Mouse (Mus musculus): ENCODE data around the gene Ptprm. TPM values are rescaled to one million over a fixed set of nuclear protein-coding genes. Genes with fewer than 3 reads are reported as not detected.

The Ptprm gene
- polyA plus RNA-seq, 1 experiment from 2014 or later: 1.0 TPM

- H3K9ac ChIP-seq: no peak overlapping the region
- no peak overlapping the region; the same call in 1 of the 2 replicates for H3K4me3 ChIP-seq (replicated peaks)
- H3K27ac ChIP-seq: no peak overlapping the region
- no peak for ATAC-seq (ENCODE audit: low read depth)
- no peak for DNase-seq
- peak overlapping the region; percentile 28 for H3K4me2 ChIP-seq
- H3K9me3 ChIP-seq (replicated peaks): no peaks in the 10 kb centered on the region
- no peaks in the 10 kb centered on the region for H3K36me3 ChIP-seq
- 58% methylated on average over 10 of the region's 10 CpGs for WGBS (ENCODE audit: insufficient replicate concordance)
- no peaks in the 10 kb centered on the region for H3K27me3 ChIP-seq
- no peaks in the 10 kb centered on the region for H3K4me1 ChIP-seq (replicated peaks)
Observed at GRCm38 (mm10) chr17:66757025-66757511, 597.2 kb downstream of the Ptprm start.

- Histone ChIP-seq H3K9ac (no peak overlapping the region), H3K27me3 (no peaks in the 10 kb centered on the region), H3K36me3 (no peaks in the 10 kb centered on the region), H3K9me3 (replicated peaks) (no peaks in the 10 kb centered on the region), H3K4me2 (peak overlapping the region; percentile 28), H3K4me1 (replicated peaks) (no peaks in the 10 kb centered on the region), H3K27ac (no peak overlapping the region), H3K4me3 (replicated peaks) (no peak overlapping the region)
- WGBS (ENCODE audit: insufficient replicate concordance): 65% methylated on average over 9 of the region's 9 CpGs
- DNase-seq: no peak
- ATAC-seq (ENCODE audit: low read depth): no peak
Observed at GRCm38 (mm10) chr17:66756500-66756899, 597.8 kb downstream of the Ptprm start.

- Histone ChIP-seq H3K27ac (no peak overlapping the region), H3K27me3 (no peaks in the 10 kb centered on the region), H3K4me2 (no peak overlapping the region), H3K4me1 (replicated peaks) (no peaks in the 10 kb centered on the region), H3K9ac (no peak overlapping the region), H3K36me3 (no peaks in the 10 kb centered on the region), H3K4me3 (replicated peaks) (no peak overlapping the region), H3K9me3 (replicated peaks) (no peaks in the 10 kb centered on the region)
- DNase-seq (no peak), ATAC-seq (ENCODE audit: low read depth) (no peak)
- WGBS (ENCODE audit: insufficient replicate concordance): 35% methylated on average over 3 of the region's 3 CpGs
Observed at GRCm38 (mm10) chr17:66755191-66755654, 599.0 kb downstream of the Ptprm start.

GRCm38 (mm10) chr17:66754208-66754865 lies 599.9 kb downstream of the Ptprm start:
- WGBS (ENCODE audit: insufficient replicate concordance): 65% methylated on average over 9 of the region's 9 CpGs
- Histone ChIP-seq H3K4me1 (replicated peaks) (no peaks in the 10 kb centered on the region), H3K9ac (no peak overlapping the region), H3K4me3 (replicated peaks) (no peak overlapping the region), H3K4me2 (no peak overlapping the region), H3K36me3 (no peaks in the 10 kb centered on the region), H3K27ac (no peak overlapping the region), H3K27me3 (no peaks in the 10 kb centered on the region), H3K9me3 (replicated peaks) (no peaks in the 10 kb centered on the region)
- no peak for ATAC-seq (ENCODE audit: low read depth)
- DNase-seq: no peak

GRCm38 (mm10) chr17:66751746-66752145 lies 602.5 kb downstream of the Ptprm start:
- 79% methylated on average over 8 of the region's 8 CpGs for WGBS (ENCODE audit: insufficient replicate concordance)
- Histone ChIP-seq H3K9me3 (replicated peaks) (no peaks in the 10 kb centered on the region), H3K27me3 (no peaks in the 10 kb centered on the region), H3K4me3 (replicated peaks) (no peak overlapping the region), H3K4me1 (replicated peaks) (no peaks in the 10 kb centered on the region), H3K9ac (no peak overlapping the region), H3K36me3 (no peaks in the 10 kb centered on the region), H3K27ac (no peak overlapping the region), H3K4me2 (no peak overlapping the region)
- no peak for ATAC-seq (ENCODE audit: low read depth)
- no peak for DNase-seq

- Histone ChIP-seq H3K27me3 (no peaks in the 10 kb centered on the region), H3K36me3 (no peaks in the 10 kb centered on the region), H3K4me2 (no peak overlapping the region), H3K9me3 (replicated peaks) (no peaks in the 10 kb centered on the region), H3K27ac (no peak overlapping the region), H3K4me3 (replicated peaks) (no peak overlapping the region), H3K9ac (no peak overlapping the region), H3K4me1 (replicated peaks) (no peaks in the 10 kb centered on the region)
- ATAC-seq (ENCODE audit: low read depth) (no peak), DNase-seq (no peak)
- WGBS (ENCODE audit: insufficient replicate concordance): 55% methylated on average over 4 of the region's 4 CpGs
Observed at GRCm38 (mm10) chr17:66750481-66751206, 603.6 kb downstream of the Ptprm start.

GRCm38 (mm10) chr17:66749976-66750375 lies 604.3 kb downstream of the Ptprm start:
- no peaks in the 10 kb centered on the region for H3K27me3 ChIP-seq
- no peaks in the 10 kb centered on the region for H3K4me1 ChIP-seq (replicated peaks)
- H3K4me2 ChIP-seq: no peak overlapping the region
- ATAC-seq (ENCODE audit: low read depth): no peak
- H3K9ac ChIP-seq: no peak overlapping the region
- no peak overlapping the region for H3K4me3 ChIP-seq (replicated peaks)
- WGBS (ENCODE audit: insufficient replicate concordance): 56% methylated on average over 7 of the region's 7 CpGs
- DNase-seq: no peak
- H3K36me3 ChIP-seq: no peaks in the 10 kb centered on the region
- H3K9me3 ChIP-seq (replicated peaks): no peaks in the 10 kb centered on the region
- H3K27ac ChIP-seq: no peak overlapping the region

GRCm38 (mm10) chr17:66746506-66746905 lies 607.8 kb downstream of the Ptprm start:
- Histone ChIP-seq H3K9me3 (replicated peaks) (no peaks in the 10 kb centered on the region), H3K4me2 (no peak overlapping the region), H3K27ac (no peak overlapping the region), H3K4me3 (replicated peaks) (no peak overlapping the region), H3K27me3 (no peaks in the 10 kb centered on the region), H3K9ac (no peak overlapping the region), H3K4me1 (replicated peaks) (no peaks in the 10 kb centered on the region), H3K36me3 (no peaks in the 10 kb centered on the region)
- DNase-seq (no peak), ATAC-seq (ENCODE audit: low read depth) (no peak)
- 68% methylated on average over 8 of the region's 8 CpGs for WGBS (ENCODE audit: insufficient replicate concordance)

GRCm38 (mm10) chr17:66743321-66743720 lies 610.9 kb downstream of the Ptprm start:
- DNase-seq (no peak), ATAC-seq (ENCODE audit: low read depth) (no peak)
- Histone ChIP-seq H3K36me3 (no peaks in the 10 kb centered on the region), H3K27me3 (no peaks in the 10 kb centered on the region), H3K4me1 (replicated peaks) (no peaks in the 10 kb centered on the region), H3K4me2 (no peak overlapping the region), H3K9ac (no peak overlapping the region), H3K9me3 (replicated peaks) (no peaks in the 10 kb centered on the region), H3K4me3 (replicated peaks) (no peak overlapping the region), H3K27ac (no peak overlapping the region)
- 59% methylated on average over 7 of the region's 7 CpGs for WGBS (ENCODE audit: insufficient replicate concordance)

- WGBS (ENCODE audit: insufficient replicate concordance): 69% methylated on average over 8 of the region's 8 CpGs
- DNase-seq: no peak
Observed at GRCm38 (mm10) chr17:66738779-66739345, 615.4 kb downstream of the Ptprm start.

GRCm38 (mm10) chr17:66738331-66738730 lies 615.9 kb downstream of the Ptprm start:
- Histone ChIP-seq H3K9ac (no peak overlapping the region), H3K36me3 (no peaks in the 10 kb centered on the region), H3K4me2 (no peak overlapping the region), H3K27me3 (no peaks in the 10 kb centered on the region), H3K4me3 (replicated peaks) (no peak overlapping the region), H3K27ac (no peak overlapping the region), H3K9me3 (replicated peaks) (no peaks in the 10 kb centered on the region), H3K4me1 (replicated peaks) (no peaks in the 10 kb centered on the region)
- ATAC-seq (ENCODE audit: low read depth) (no peak), DNase-seq (no peak)
- WGBS (ENCODE audit: insufficient replicate concordance): 70% methylated on average over 6 of the region's 6 CpGs

More at GRCm38 (mm10) chr17:66738779-66739345, 615.4 kb downstream of the Ptprm start:
- no peak overlapping the region for H3K27ac ChIP-seq
- no peak for ATAC-seq (ENCODE audit: low read depth)
- no peak overlapping the region for H3K9ac ChIP-seq
- H3K4me1 ChIP-seq (replicated peaks): no peaks in the 10 kb centered on the region
- no peak overlapping the region for H3K4me2 ChIP-seq
- H3K9me3 ChIP-seq (replicated peaks): no peaks in the 10 kb centered on the region
- H3K36me3 ChIP-seq: no peaks in the 10 kb centered on the region
- H3K4me3 ChIP-seq (replicated peaks): no peak overlapping the region
- H3K27me3 ChIP-seq: no peaks in the 10 kb centered on the region
